Mouse (Mus musculus): Measurements from ENCODE around the gene Rab7. TPM values are rescaled to one million over a fixed set of nuclear protein-coding genes. Genes with fewer than 3 reads are reported as not detected.

Rab7 gene
- polyA plus RNA-seq, 1 experiment from 2014 or later = 110 TPM

DNA sequence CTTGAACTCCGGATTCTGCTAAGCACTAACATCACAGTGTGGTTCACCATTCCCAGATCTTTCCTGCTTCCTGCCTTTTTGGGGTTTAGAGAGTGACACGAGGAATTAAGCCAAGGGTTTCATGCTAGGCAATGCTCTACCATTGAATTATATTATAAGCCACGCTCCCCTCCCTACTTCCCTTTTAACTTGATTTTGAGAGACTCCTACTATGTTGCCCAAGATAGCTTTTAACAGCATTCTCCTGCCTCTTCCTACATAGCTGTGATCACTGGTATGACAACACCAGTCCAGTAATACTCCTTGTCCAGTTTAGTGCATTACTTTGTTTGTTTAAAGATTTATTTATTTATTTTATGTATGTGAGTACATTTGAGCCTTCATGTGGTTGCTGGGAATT lies 22.7 kb upstream of the Rab7 start:
- Histone ChIP-seq H3K27ac (replicated peaks) (no peak overlapping the region), H3K4me3 (replicated peaks) (no peak overlapping the region), H3K4me1 (replicated peaks) (peaks cover 46% of the 10 kb centered on the region), H3K9ac (no peak overlapping the region), H3K27me3 (no peaks in the 10 kb centered on the region), H3K4me2 (no peak overlapping the region), H3K9me3 (replicated peaks) (no peaks in the 10 kb centered on the region), H3K36me3 (replicated peaks) (no peaks in the 10 kb centered on the region)
- ATAC-seq (ENCODE audit: insufficient read depth) = no peak
- WGBS (ENCODE audit: insufficient replicate concordance) = 45% methylated on average over 3 of the region's 3 CpGs

- H3K4me1 ChIP-seq (replicated peaks) = peaks cover 39% of the 10 kb centered on the region
- no peak for ATAC-seq (ENCODE audit: insufficient read depth)
- no peak overlapping the region for H3K9ac ChIP-seq
- no peak overlapping the region for H3K27ac ChIP-seq (replicated peaks)
- no peak overlapping the region for H3K4me3 ChIP-seq (replicated peaks)
- no peaks in the 10 kb centered on the region for H3K9me3 ChIP-seq (replicated peaks)
- no peaks in the 10 kb centered on the region for H3K27me3 ChIP-seq
- H3K4me2 ChIP-seq = no peak overlapping the region
- 54% methylated on average over 3 of the region's 3 CpGs for WGBS (ENCODE audit: insufficient replicate concordance)
- H3K36me3 ChIP-seq (replicated peaks) = no peaks in the 10 kb centered on the region
These were observed 20.9 kb upstream of the Rab7 start for GRCm38 (mm10) chr6:88065968-88066367.

DNA sequence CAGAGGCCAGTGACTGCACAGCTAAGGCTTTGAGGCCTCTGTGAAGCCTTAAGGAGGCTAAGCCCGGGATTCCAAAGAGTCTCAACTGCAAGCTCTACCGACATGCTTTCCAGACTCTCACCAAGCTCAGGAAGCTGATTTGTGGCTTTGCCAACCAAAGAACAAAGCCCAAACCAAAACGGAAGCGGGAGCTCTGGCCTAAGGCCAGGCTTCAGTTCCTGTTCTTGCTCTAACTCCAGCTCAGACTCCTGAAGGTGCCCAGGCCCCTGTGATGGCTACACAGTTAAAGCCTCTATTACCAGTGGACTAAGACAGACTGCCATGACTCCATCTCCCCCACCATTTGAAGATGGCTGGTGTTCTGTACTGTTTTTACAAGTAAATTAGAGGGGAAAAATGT lies 20.0 kb upstream of the Rab7 start:
- 26% methylated on average over 4 of the region's 4 CpGs for WGBS (ENCODE audit: insufficient replicate concordance)
- Histone ChIP-seq H3K27ac (replicated peaks) (peak overlapping the region; percentile 63), H3K9me3 (replicated peaks) (no peaks in the 10 kb centered on the region), H3K36me3 (replicated peaks) (no peaks in the 10 kb centered on the region), H3K9ac (no peak overlapping the region), H3K27me3 (no peaks in the 10 kb centered on the region), H3K4me2 (no peak overlapping the region), H3K4me1 (replicated peaks) (peaks cover 32% of the 10 kb centered on the region), H3K4me3 (replicated peaks) (no peak overlapping the region)
- no peak for ATAC-seq (ENCODE audit: insufficient read depth)

DNA sequence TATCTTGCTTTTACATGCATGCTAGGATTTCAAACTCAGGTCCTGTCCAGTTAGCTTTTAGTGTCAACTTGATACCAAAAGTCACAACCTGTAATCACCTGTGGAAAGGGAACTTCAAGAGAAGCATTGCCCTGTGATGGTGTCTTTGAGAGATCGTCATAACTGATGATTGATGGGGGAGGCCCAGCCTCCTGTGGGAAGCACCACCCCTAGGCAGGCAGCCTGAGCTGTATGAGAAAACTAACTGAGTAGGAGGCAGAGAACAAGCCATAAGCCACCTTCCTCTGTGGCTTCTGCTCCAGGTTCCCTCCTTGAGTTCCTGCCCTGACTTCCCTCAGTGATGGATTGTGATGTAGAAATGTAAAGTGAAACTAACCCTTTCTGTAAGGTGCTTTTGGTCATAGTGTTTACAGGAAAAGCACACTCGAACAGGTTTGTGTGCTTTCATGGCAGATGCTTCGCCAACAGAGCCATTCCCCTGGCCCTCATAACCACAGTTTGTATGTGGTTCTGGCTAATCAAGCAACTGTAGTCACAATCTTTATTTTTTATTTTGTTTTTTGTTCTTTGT lies 19.1 kb upstream of the Rab7 start:
- WGBS (ENCODE audit: insufficient replicate concordance) = 54% methylated on average over 3 of the region's 3 CpGs
- H3K9ac ChIP-seq = no peak overlapping the region
- H3K27me3 ChIP-seq = no peaks in the 10 kb centered on the region
- H3K9me3 ChIP-seq (replicated peaks) = no peaks in the 10 kb centered on the region
- no peak overlapping the region for H3K27ac ChIP-seq (replicated peaks)
- H3K4me1 ChIP-seq (replicated peaks) = peaks cover 24% of the 10 kb centered on the region
- H3K36me3 ChIP-seq (replicated peaks) = no peaks in the 10 kb centered on the region
- no peak for ATAC-seq (ENCODE audit: insufficient read depth)
- no peak overlapping the region for H3K4me2 ChIP-seq
- H3K4me3 ChIP-seq (replicated peaks) = no peak overlapping the region

DNA sequence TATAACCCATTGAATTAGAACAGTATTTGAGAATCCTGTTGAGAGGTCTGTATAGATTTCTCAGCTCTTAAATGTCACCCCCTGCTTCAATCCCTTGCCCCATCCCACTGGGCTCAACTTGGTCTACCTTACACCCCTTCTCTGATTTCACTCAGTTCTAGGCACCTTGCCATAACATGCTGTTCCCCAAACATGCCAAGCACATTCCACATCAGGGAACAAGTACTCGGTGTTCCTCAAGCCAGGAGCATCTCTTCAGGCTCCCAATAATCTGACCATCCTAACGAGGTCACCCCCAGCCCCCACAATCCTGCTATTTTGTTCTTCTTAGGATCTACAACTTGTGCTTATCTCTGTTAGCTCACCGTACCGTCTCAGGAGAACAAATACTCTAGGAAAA lies 17.3 kb upstream of the Rab7 start:
- no peak overlapping the region for H3K4me2 ChIP-seq
- H3K27me3 ChIP-seq = no peaks in the 10 kb centered on the region
- H3K9ac ChIP-seq = no peak overlapping the region
- no peak overlapping the region for H3K4me3 ChIP-seq (replicated peaks)
- H3K27ac ChIP-seq (replicated peaks) = no peak overlapping the region
- H3K9me3 ChIP-seq (replicated peaks) = no peaks in the 10 kb centered on the region
- WGBS (ENCODE audit: insufficient replicate concordance) = 57% methylated on average over 4 of the region's 4 CpGs
- no peak for ATAC-seq (ENCODE audit: insufficient read depth)
- H3K4me1 ChIP-seq (replicated peaks) = peaks cover 23% of the 10 kb centered on the region
- no peaks in the 10 kb centered on the region for H3K36me3 ChIP-seq (replicated peaks)

DNA sequence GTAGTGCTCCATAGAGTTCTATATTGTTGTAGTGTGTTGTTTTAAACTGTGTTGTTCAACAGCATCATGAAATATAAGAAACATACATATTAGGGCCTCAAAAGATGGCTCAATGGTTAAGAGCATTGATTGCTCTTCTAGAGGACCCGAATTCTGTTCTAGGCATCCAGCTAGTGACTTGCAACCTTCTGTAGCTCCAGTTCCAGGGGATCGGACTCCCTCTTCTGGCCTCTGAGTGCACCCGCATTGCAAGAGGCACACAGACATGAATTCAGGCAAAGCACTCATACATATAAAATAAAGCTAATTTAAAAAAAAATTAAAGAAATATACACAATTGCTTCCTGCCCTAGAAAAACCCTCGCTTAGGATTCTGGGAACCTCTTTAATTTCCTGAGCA lies 16.3 kb upstream of the Rab7 start:
- H3K4me1 ChIP-seq (replicated peaks) = peaks cover 27% of the 10 kb centered on the region
- H3K4me3 ChIP-seq (replicated peaks) = no peak overlapping the region
- no peak for ATAC-seq (ENCODE audit: insufficient read depth)
- H3K9me3 ChIP-seq (replicated peaks) = no peaks in the 10 kb centered on the region
- H3K36me3 ChIP-seq (replicated peaks) = no peaks in the 10 kb centered on the region
- H3K9ac ChIP-seq = no peak overlapping the region
- H3K27ac ChIP-seq (replicated peaks) = no peak overlapping the region
- H3K27me3 ChIP-seq = no peaks in the 10 kb centered on the region
- 81% methylated on average over 4 of the region's 4 CpGs for WGBS (ENCODE audit: insufficient replicate concordance)
- H3K4me2 ChIP-seq = no peak overlapping the region

GRCm38 (mm10) chr6:88060602-88061001 lies 15.5 kb upstream of the Rab7 start:
- Histone ChIP-seq H3K4me2 (no peak overlapping the region), H3K27ac (replicated peaks) (no peak overlapping the region)
- 41% methylated on average over 4 of the region's 4 CpGs for WGBS (ENCODE audit: insufficient replicate concordance)

GRCm38 (mm10) chr6:88059903-88060302 lies 14.8 kb upstream of the Rab7 start:
- H3K27ac ChIP-seq (replicated peaks) = no peak overlapping the region
- no peak overlapping the region for H3K4me3 ChIP-seq (replicated peaks)
- H3K9ac ChIP-seq = no peak overlapping the region
- no peak for ATAC-seq (ENCODE audit: insufficient read depth)
- H3K36me3 ChIP-seq (replicated peaks) = no peaks in the 10 kb centered on the region
- no peak overlapping the region for H3K4me2 ChIP-seq
- no peaks in the 10 kb centered on the region for H3K9me3 ChIP-seq (replicated peaks)
- 0 out of 2 replicates have a peak, but pooled peaks cover 2% of the 10 kb centered on the region for H3K27me3 ChIP-seq
- 68% methylated on average over 5 of the region's 5 CpGs for WGBS (ENCODE audit: insufficient replicate concordance)
- peaks cover 19% of the 10 kb centered on the region for H3K4me1 ChIP-seq (replicated peaks)

More at GRCm38 (mm10) chr6:88060602-88061001, 15.5 kb upstream of the Rab7 start:
- Histone ChIP-seq H3K4me1 (replicated peaks) (peaks cover 26% of the 10 kb centered on the region), H3K36me3 (replicated peaks) (no peaks in the 10 kb centered on the region), H3K9me3 (replicated peaks) (no peaks in the 10 kb centered on the region), H3K4me3 (replicated peaks) (no peak overlapping the region), H3K9ac (no peak overlapping the region), H3K27me3 (0 out of 2 replicates have a peak, but pooled peaks cover 2% of the 10 kb centered on the region)
- no peak for ATAC-seq (ENCODE audit: insufficient read depth)

DNA sequence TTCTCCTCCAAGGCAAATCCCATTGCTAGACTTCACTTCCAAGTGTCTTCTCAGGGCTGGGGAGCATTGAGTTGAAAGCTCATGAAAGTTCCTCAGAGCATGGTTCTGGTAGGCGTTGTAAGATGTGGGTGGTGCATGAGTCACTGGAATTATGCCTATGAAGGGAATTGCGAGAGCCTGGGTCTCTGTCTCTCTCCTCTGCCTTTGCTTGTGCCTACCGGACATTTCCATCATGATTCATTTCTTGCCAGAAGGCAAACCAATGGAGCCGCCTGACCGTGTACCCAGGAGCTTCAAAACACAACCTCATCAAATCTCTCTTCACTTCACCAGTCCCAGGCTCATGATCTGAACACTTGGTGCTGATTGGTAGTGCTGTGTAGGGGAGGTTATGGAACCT lies 11.8 kb upstream of the Rab7 start:
- H3K27ac ChIP-seq (replicated peaks) = no peak overlapping the region; the same call in 1 of the 2 replicates
- 70% methylated on average over 5 of the region's 5 CpGs for WGBS (ENCODE audit: insufficient replicate concordance)

GRCm38 (mm10) chr6:88055663-88056062 lies 10.6 kb upstream of the Rab7 start:
- WGBS (ENCODE audit: insufficient replicate concordance) = 57% methylated on average over 5 of the region's 5 CpGs
- no peak overlapping the region for H3K4me2 ChIP-seq
- no peak for ATAC-seq (ENCODE audit: insufficient read depth)

More for the DNA sequence above, 11.8 kb upstream of the Rab7 start:
- no peak for ATAC-seq (ENCODE audit: insufficient read depth)
- Histone ChIP-seq H3K9ac (no peak overlapping the region), H3K4me1 (replicated peaks) (peaks cover 13% of the 10 kb centered on the region), H3K9me3 (replicated peaks) (no peaks in the 10 kb centered on the region), H3K4me2 (no peak overlapping the region), H3K36me3 (replicated peaks) (no peaks in the 10 kb centered on the region), H3K4me3 (replicated peaks) (no peak overlapping the region), H3K27me3 (peaks cover 6% of the 10 kb centered on the region; the same call in 1 of the 2 replicates)

GRCm38 (mm10) chr6:88054081-88054835 lies 9.2 kb upstream of the Rab7 start:
- peaks cover 18% of the 10 kb centered on the region; the same call in 1 of the 2 replicates for H3K27me3 ChIP-seq
- H3K27ac ChIP-seq (replicated peaks) = no peak overlapping the region
- 48% methylated on average over 9 of the region's 9 CpGs for WGBS (ENCODE audit: insufficient replicate concordance)

More at GRCm38 (mm10) chr6:88055663-88056062, 10.6 kb upstream of the Rab7 start:
- Histone ChIP-seq H3K36me3 (replicated peaks) (no peaks in the 10 kb centered on the region), H3K27ac (replicated peaks) (peak overlapping the region; percentile 45), H3K27me3 (peaks cover 9% of the 10 kb centered on the region; the same call in 1 of the 2 replicates), H3K9ac (no peak overlapping the region), H3K4me1 (replicated peaks) (peaks cover 13% of the 10 kb centered on the region), H3K4me3 (replicated peaks) (no peak overlapping the region), H3K9me3 (replicated peaks) (no peaks in the 10 kb centered on the region)

More at GRCm38 (mm10) chr6:88054081-88054835, 9.2 kb upstream of the Rab7 start:
- Histone ChIP-seq H3K4me3 (replicated peaks) (no peak overlapping the region), H3K9ac (no peak overlapping the region), H3K36me3 (replicated peaks) (no peaks in the 10 kb centered on the region), H3K4me2 (no peak overlapping the region), H3K4me1 (replicated peaks) (peaks cover 13% of the 10 kb centered on the region), H3K9me3 (replicated peaks) (no peaks in the 10 kb centered on the region)
- no peak for ATAC-seq (ENCODE audit: insufficient read depth)
